Mouse (Mus musculus): Measurements from ENCODE around the gene Prtg. TPM values are rescaled to one million over a fixed set of nuclear protein-coding genes. Genes with fewer than 3 reads are reported as not detected.

Prtg gene
- total RNA-seq, 2 experiments from 2014 or later = 3.0 to 3.1 TPM

Other genes starting within 250 kb of the Prtg start
- gene Nedd4, start 144.5 kb upstream of the Prtg start, total RNA-seq (2021) = 100 to 1,000 TPM; 283 to 296 TPM
- 10 to 100 TPM; 31.6 to 32.5 TPM for gene Pygo1, start 118.8 kb downstream of the Prtg start, total RNA-seq (2021)
- 1 to 10 TPM; 3.2 to 3.7 TPM for gene Dyx1c1, start 151.9 kb downstream of the Prtg start, total RNA-seq (2021)
- gene Gm44503, start 152.0 kb downstream of the Prtg start, total RNA-seq (2021) = under 1 TPM in 1 of 2 experiments, not detected in 1; 0.52 TPM
- gene Ccpg1os, start 178.5 kb downstream of the Prtg start, total RNA-seq (2021) = 10 to 100 TPM; 12.4 to 12.6 TPM
- gene Ccpg1, start 178.6 kb downstream of the Prtg start, total RNA-seq (2021) = 100 to 1,000 TPM; 149 to 152 TPM
- gene Pigb, start 233.5 kb downstream of the Prtg start, total RNA-seq (2021) = 10 to 100 TPM; 12.7 TPM
- gene Rab27a, start 238.0 kb downstream of the Prtg start, total RNA-seq (2021) = 10 to 100 TPM; 12.2 to 15.4 TPM

Data from layer of hippocampus, adult 18-20 months (tissue).